Mouse (Mus musculus): Measurements from ENCODE around the gene Phospho1. TPM values are rescaled to one million over a fixed set of nuclear protein-coding genes. Genes with fewer than 3 reads are reported as not detected.

Phospho1 gene
- polyA plus RNA-seq, 1 experiment = 165 TPM

DNA sequence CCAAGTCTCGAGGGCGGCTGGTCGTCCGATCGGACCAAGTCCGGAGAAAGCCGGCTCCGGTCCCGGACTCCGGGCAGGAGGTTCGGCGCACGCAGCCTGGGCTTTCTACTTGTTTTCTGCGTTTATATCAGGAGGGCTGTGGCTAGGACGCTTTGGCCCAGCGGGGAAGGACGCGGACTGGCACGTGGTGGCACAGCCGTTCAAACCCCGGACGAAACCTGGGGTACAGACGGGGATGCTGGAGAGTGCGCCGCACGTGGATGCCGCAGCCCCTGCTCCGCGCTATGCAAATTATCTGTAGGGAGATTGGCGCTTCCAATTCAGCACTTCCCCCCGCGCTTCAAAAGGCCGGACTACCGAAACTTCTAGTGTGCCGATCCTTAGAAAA, 35.2 kb downstream of the Phospho1 start:
- Histone ChIP-seq H3K36me3 (ENCODE audit: control insufficient read depth, insufficient read depth) (no peaks in the 10 kb centered on the region), H3K27me3 (ENCODE audit: control insufficient read depth, insufficient read depth, insufficient read length) (no peaks in the 10 kb centered on the region), H3K79me2 (ENCODE audit: control insufficient read depth, insufficient read depth) (no peaks in the 10 kb centered on the region), H3K4me3 (peak overlapping the region; percentile 43), H3K4me2 (ENCODE audit: low read depth) (peak overlapping the region; percentile 95), H3ac (ENCODE audit: control insufficient read depth, insufficient read length) (peak overlapping the region; percentile 17)
- TF ChIP-seq TCF3 (IDR thresholded peaks at IDR 0.05; ENCODE audit: insufficient read length, low read depth) = peak; percentile 7
- TF ChIP-seq POLR2A (IDR thresholded peaks at IDR 0.05; ENCODE audit: insufficient read length, low read depth) = peak; percentile 48
- TF ChIP-seq USF1 (IDR thresholded peaks at IDR 0.05; ENCODE audit: low read depth) = peak; percentile 41
- peak in 2 of 3 experiments; percentile 69 to 81 for TF ChIP-seq MYOD1 (IDR thresholded peaks at IDR 0.05; ENCODE audit: control insufficient read depth in 1 of 3, insufficient read length in 2 of 3, low read depth in 2 of 3)
- TF ChIP-seq POLR2AphosphoS2 (IDR thresholded peaks at IDR 0.05; ENCODE audit: insufficient read length, low read depth) = no peak
- TF ChIP-seq MAX (IDR thresholded peaks at IDR 0.05; ENCODE audit: low read depth) = peak; percentile 66
- TF ChIP-seq REST (IDR thresholded peaks at IDR 0.05; ENCODE audit: insufficient read depth, insufficient read length) = no peak
- TF ChIP-seq SRF (IDR thresholded peaks at IDR 0.05; ENCODE audit: control insufficient read depth, insufficient read length, low read depth) = peak; percentile 73
- peak in 2 of 3 experiments; percentile 61 to 86 for TF ChIP-seq MYOG (IDR thresholded peaks at IDR 0.05; ENCODE audit: control insufficient read depth in 1 of 3, insufficient read depth in 1 of 3, insufficient read length in 2 of 3, low read depth in 2 of 3)
- TF ChIP-seq TCF12 (IDR thresholded peaks at IDR 0.05; ENCODE audit: insufficient read depth, poor library complexity, severe bottlenecking) = no peak
- TF ChIP-seq E2F4 (IDR thresholded peaks at IDR 0.05; ENCODE audit: insufficient read depth) = no peak
- TF ChIP-seq CEBPB (IDR thresholded peaks at IDR 0.05; ENCODE audit: insufficient read depth, poor library complexity, severe bottlenecking) = no peak

DNA sequence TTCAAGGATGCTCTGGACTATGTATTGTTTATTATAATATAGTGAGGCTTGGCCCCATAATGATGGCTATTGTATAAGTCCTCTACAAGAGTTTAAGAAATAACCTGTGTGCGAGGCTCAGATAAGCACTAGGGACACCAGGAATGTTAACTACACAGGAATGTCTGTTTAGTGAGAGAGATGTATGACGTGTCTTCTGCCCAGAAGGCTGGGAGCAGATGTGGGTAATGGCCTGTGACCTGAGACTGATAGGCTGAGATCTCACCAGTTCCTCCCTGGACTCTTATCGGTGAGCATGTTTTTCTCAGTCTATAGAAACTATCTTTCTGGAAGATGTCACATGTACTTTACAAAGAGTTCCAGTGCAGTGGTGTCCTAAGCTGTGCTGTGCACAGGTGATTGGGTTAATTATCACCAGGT, 35.8 kb downstream of the Phospho1 start:
- TF ChIP-seq TCF12 (IDR thresholded peaks at IDR 0.05; ENCODE audit: insufficient read depth, poor library complexity, severe bottlenecking) (no peak), MYOG (IDR thresholded peaks at IDR 0.05; ENCODE audit: control insufficient read depth in 1 of 3, insufficient read depth in 1 of 3, insufficient read length in 2 of 3, low read depth in 2 of 3) (no peak), SRF (IDR thresholded peaks at IDR 0.05; ENCODE audit: control insufficient read depth, insufficient read length, low read depth) (no peak), USF1 (IDR thresholded peaks at IDR 0.05; ENCODE audit: low read depth) (no peak), POLR2AphosphoS2 (IDR thresholded peaks at IDR 0.05; ENCODE audit: insufficient read length, low read depth) (no peak)

DNA sequence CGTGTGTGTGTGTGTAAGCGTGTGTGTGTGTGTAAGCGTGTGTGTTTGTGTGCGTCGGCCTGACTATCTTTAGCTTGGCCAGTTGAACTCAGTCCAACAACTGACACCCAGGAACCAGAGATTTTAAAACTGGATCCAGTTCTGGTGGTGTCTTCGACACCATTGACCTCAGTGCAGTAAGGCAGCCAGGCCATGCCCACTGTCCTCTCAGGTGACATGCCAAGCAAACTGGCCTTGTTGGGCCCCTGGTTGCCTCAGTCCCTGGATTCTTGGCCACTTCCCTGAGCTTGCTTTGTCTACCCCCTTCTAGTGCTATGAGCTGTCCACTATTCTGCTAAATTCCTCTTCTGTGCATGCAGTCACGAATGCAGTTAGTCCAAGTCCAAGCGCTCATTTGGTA, 37.1 kb downstream of the Phospho1 start:
- Histone ChIP-seq H3ac (ENCODE audit: control insufficient read depth, insufficient read length) (no peak overlapping the region), H3K36me3 (ENCODE audit: control insufficient read depth, insufficient read depth) (no peaks in the 10 kb centered on the region), H3K27me3 (ENCODE audit: control insufficient read depth, insufficient read depth, insufficient read length) (no peaks in the 10 kb centered on the region), H3K79me2 (ENCODE audit: control insufficient read depth, insufficient read depth) (no peaks in the 10 kb centered on the region), H3K4me3 (no peak overlapping the region), H3K4me2 (ENCODE audit: low read depth) (no peak overlapping the region)
- TF ChIP-seq POLR2A (IDR thresholded peaks at IDR 0.05; ENCODE audit: insufficient read length, low read depth) = no peak
- no peak for TF ChIP-seq E2F4 (IDR thresholded peaks at IDR 0.05; ENCODE audit: insufficient read depth)
- no peak for TF ChIP-seq MYOG (IDR thresholded peaks at IDR 0.05; ENCODE audit: control insufficient read depth in 1 of 3, insufficient read depth in 1 of 3, insufficient read length in 2 of 3, low read depth in 2 of 3)
- no peak for TF ChIP-seq CEBPB (IDR thresholded peaks at IDR 0.05; ENCODE audit: insufficient read depth, poor library complexity, severe bottlenecking)
- TF ChIP-seq USF1 (IDR thresholded peaks at IDR 0.05; ENCODE audit: low read depth) = no peak

More for the DNA sequence above, 35.8 kb downstream of the Phospho1 start:
- H3K4me2 ChIP-seq (ENCODE audit: low read depth) = peak overlapping the region; percentile 95
- peak overlapping the region; percentile 43 for H3K4me3 ChIP-seq
- peak overlapping the region; percentile 17 for H3ac ChIP-seq (ENCODE audit: control insufficient read depth, insufficient read length)
- no peaks in the 10 kb centered on the region for H3K79me2 ChIP-seq (ENCODE audit: control insufficient read depth, insufficient read depth)
- H3K27me3 ChIP-seq (ENCODE audit: control insufficient read depth, insufficient read depth, insufficient read length) = no peaks in the 10 kb centered on the region
- H3K36me3 ChIP-seq (ENCODE audit: control insufficient read depth, insufficient read depth) = no peaks in the 10 kb centered on the region

DNA sequence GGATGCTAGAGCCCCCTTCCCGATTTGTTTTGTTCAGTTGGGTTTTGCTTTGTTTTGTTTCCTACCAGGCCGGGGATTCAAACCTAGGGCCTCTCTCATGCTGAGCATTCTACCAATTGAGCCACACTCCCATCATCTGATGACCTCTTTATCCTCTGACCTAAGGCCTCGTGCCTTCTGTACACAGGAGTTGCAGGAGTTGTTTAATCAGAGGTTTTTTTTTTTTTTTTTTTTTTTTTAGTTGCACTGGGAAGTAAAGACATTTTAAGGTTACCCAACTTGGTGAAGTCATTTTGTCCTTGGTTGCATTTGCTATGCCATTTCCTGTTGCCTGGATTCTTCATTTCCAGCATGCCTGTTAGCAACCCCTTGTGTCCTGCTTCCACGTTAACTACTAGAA, 45.1 kb downstream of the Phospho1 start:
- Histone ChIP-seq H3K27me3 (ENCODE audit: control insufficient read depth, insufficient read depth, insufficient read length) (no peaks in the 10 kb centered on the region), H3K79me2 (ENCODE audit: control insufficient read depth, insufficient read depth) (no peaks in the 10 kb centered on the region), H3K4me3 (no peak overlapping the region), H3K36me3 (ENCODE audit: control insufficient read depth, insufficient read depth) (no peaks in the 10 kb centered on the region), H3ac (ENCODE audit: control insufficient read depth, insufficient read length) (no peak overlapping the region), H3K4me2 (ENCODE audit: low read depth) (no peak overlapping the region)
- TF ChIP-seq POLR2A (IDR thresholded peaks at IDR 0.05; ENCODE audit: insufficient read length, low read depth) (no peak), TCF12 (IDR thresholded peaks at IDR 0.05; ENCODE audit: insufficient read depth, poor library complexity, severe bottlenecking) (no peak), E2F4 (IDR thresholded peaks at IDR 0.05; ENCODE audit: insufficient read depth) (no peak), MAX (IDR thresholded peaks at IDR 0.05; ENCODE audit: low read depth) (no peak), SRF (IDR thresholded peaks at IDR 0.05; ENCODE audit: control insufficient read depth, insufficient read length, low read depth) (no peak), MYOD1 (IDR thresholded peaks at IDR 0.05; ENCODE audit: control insufficient read depth in 1 of 3, insufficient read length in 2 of 3, low read depth in 2 of 3) (no peak), TCF3 (IDR thresholded peaks at IDR 0.05; ENCODE audit: insufficient read length, low read depth) (no peak)

DNA sequence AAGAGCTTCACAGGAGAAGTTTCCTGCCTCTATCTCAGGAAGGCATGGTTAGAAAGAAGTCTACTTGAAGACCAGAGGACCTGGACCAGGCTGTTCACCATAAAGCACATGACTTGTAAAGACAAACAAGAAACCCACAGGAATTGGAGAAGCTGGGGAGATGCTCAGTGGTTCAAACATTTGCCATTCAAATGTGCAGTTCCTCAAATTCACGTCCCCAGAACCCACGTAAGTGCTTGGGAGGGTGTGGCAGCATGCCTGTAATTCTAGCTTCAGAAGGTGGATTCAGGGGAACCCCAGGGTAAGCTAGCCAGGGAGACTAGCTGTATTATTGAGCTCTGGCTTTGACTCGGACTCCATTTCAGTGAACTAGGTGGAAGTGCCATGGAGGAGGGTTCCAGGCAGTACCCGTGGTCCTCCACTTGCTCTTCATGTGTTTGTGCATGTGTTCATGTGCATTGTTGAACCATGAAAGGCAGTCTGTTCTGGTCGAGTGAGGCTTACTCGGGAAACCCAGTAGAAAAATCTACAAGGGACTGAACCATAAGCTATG, 45.7 kb downstream of the Phospho1 start:
- no peak for TF ChIP-seq USF1 (IDR thresholded peaks at IDR 0.05; ENCODE audit: low read depth)
- TF ChIP-seq E2F4 (IDR thresholded peaks at IDR 0.05; ENCODE audit: insufficient read depth) = no peak
- no peak for TF ChIP-seq POLR2AphosphoS2 (IDR thresholded peaks at IDR 0.05; ENCODE audit: insufficient read length, low read depth)
- no peak for TF ChIP-seq MAX (IDR thresholded peaks at IDR 0.05; ENCODE audit: low read depth)
- no peak for TF ChIP-seq TCF12 (IDR thresholded peaks at IDR 0.05; ENCODE audit: insufficient read depth, poor library complexity, severe bottlenecking)
- no peak for TF ChIP-seq POLR2A (IDR thresholded peaks at IDR 0.05; ENCODE audit: insufficient read length, low read depth)
- no peak for TF ChIP-seq TCF3 (IDR thresholded peaks at IDR 0.05; ENCODE audit: insufficient read length, low read depth)
- TF ChIP-seq MYOD1 (IDR thresholded peaks at IDR 0.05; ENCODE audit: control insufficient read depth in 1 of 3, insufficient read length in 2 of 3, low read depth in 2 of 3) = no peak
- no peak for TF ChIP-seq REST (IDR thresholded peaks at IDR 0.05; ENCODE audit: insufficient read depth, insufficient read length)
- H3K4me3 ChIP-seq = no peak overlapping the region

More for the DNA sequence above, 45.7 kb downstream of the Phospho1 start:
- Histone ChIP-seq H3ac (ENCODE audit: control insufficient read depth, insufficient read length) (no peak overlapping the region), H3K4me2 (ENCODE audit: low read depth) (no peak overlapping the region), H3K36me3 (ENCODE audit: control insufficient read depth, insufficient read depth) (no peaks in the 10 kb centered on the region), H3K79me2 (ENCODE audit: control insufficient read depth, insufficient read depth) (no peaks in the 10 kb centered on the region), H3K27me3 (ENCODE audit: control insufficient read depth, insufficient read depth, insufficient read length) (no peaks in the 10 kb centered on the region)
